Mouse (Mus musculus): Measurements from ENCODE around the gene Fam53a.

The Fam53a gene

GRCm38 (mm10) chr5:33630615-33631014 lies 1.2 kb upstream of the Fam53a start:
- DNase-seq (ENCODE audit: low read depth), result no peak

GRCm38 (mm10) chr5:33630061-33630460 lies 626 bp upstream of the Fam53a start:
- no peak for DNase-seq (ENCODE audit: low read depth)

GRCm38 (mm10) chr5:33628820-33629300 lies 575 bp downstream of the Fam53a start:
- DNase-seq (ENCODE audit: low read depth), result peak; percentile 80

- peak; percentile 39 for DNase-seq (ENCODE audit: low read depth)
These were observed 1.5 kb downstream of the Fam53a start for GRCm38 (mm10) chr5:33627968-33628367.

- no peak for DNase-seq (ENCODE audit: low read depth)
These were observed 5.7 kb downstream of the Fam53a start for GRCm38 (mm10) chr5:33623766-33624165.

GRCm38 (mm10) chr5:33622671-33623070 lies 6.8 kb downstream of the Fam53a start:
- DNase-seq (ENCODE audit: low read depth), result no peak

GRCm38 (mm10) chr5:33614391-33614790 lies 15.0 kb downstream of the Fam53a start:
- DNase-seq (ENCODE audit: low read depth), result no peak

GRCm38 (mm10) chr5:33611795-33612194 lies 17.6 kb downstream of the Fam53a start:
- no peak for DNase-seq (ENCODE audit: low read depth)

GRCm38 (mm10) chr5:33609226-33609625 lies 20.2 kb downstream of the Fam53a start:
- no peak for DNase-seq (ENCODE audit: low read depth)

- DNase-seq (ENCODE audit: low read depth), result no peak
These were observed 22.0 kb downstream of the Fam53a start for GRCm38 (mm10) chr5:33607434-33607833.

GRCm38 (mm10) chr5:33606631-33607030 lies 22.8 kb downstream of the Fam53a start:
- DNase-seq (ENCODE audit: low read depth), result no peak

GRCm38 (mm10) chr5:33605314-33605713 lies 24.1 kb downstream of the Fam53a start:
- no peak for DNase-seq (ENCODE audit: low read depth)

- DNase-seq (ENCODE audit: low read depth), result peak; percentile 51
These were observed 35.8 kb downstream of the Fam53a start for GRCm38 (mm10) chr5:33593620-33594019.

- peak; percentile 86 for DNase-seq (ENCODE audit: low read depth)
These were observed 40.1 kb downstream of the Fam53a start for GRCm38 (mm10) chr5:33589221-33589888.

GRCm38 (mm10) chr5:33588066-33588465 lies 41.4 kb downstream of the Fam53a start:
- DNase-seq (ENCODE audit: low read depth), result no peak

- DNase-seq (ENCODE audit: low read depth), result no peak
These were observed 41.9 kb downstream of the Fam53a start for GRCm38 (mm10) chr5:33587498-33588058.

- peak; percentile 24 for DNase-seq (ENCODE audit: low read depth)
These were observed 49.1 kb downstream of the Fam53a start for GRCm38 (mm10) chr5:33580336-33580735.

- DNase-seq (ENCODE audit: low read depth), result no peak
These were observed 55.2 kb downstream of the Fam53a start for GRCm38 (mm10) chr5:33574207-33574606.

GRCm38 (mm10) chr5:33565886-33566285 lies 63.5 kb downstream of the Fam53a start:
- no peak for DNase-seq (ENCODE audit: low read depth)

- no peak for DNase-seq (ENCODE audit: low read depth)
These were observed 73.0 kb downstream of the Fam53a start for GRCm38 (mm10) chr5:33556277-33556995.

Data from induced T-regulatory cell, adult 2 months (primary cell).